Mouse (Mus musculus): Measurements from ENCODE around the gene Cacnb3.

DNA sequence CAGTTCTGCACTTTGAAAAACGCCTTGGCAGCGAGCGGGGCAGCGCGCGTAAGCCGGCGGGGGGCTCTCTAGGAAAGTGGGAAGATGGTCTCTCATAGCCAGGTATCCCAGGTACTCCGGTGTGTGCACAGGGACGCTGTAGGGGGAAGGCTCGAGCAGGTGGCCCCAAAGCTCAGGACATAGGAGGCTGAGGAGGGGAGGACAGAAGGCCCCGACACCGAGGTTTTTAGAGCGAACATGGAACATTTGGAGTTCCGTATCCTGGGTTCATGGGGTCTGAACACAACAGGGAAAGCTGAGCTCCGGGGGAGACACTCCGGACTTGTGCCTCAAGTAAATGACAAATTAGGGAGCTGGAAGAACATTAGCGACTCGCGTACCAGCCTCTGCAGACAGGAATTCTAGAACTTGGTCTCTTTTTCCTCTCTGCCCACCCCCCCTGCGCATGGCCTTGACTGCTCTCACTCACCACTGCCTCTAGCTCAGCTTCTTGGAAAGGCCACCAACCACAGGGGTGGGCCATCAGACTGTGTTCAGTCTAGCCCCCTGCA lies 4.7 kb downstream of the Cacnb3 start:
- TF ChIP-seq CTCF (IDR thresholded peaks at IDR 0.05; ENCODE audit: control insufficient read depth, insufficient read depth, insufficient read length) = no peak
- TF ChIP-seq MAX (IDR thresholded peaks at IDR 0.05) = no peak
- no peak for TF ChIP-seq USF1 (IDR thresholded peaks at IDR 0.05; ENCODE audit: low read depth)
